Mouse (Mus musculus) midbrain, embryonic 10.5 days (tissue): ENCODE data around the gene Cd19. TPM values are rescaled to one million over a fixed set of nuclear protein-coding genes. Genes with fewer than 3 reads are reported as not detected.
A peak's percentile ranks its signal among the peaks of the same experiment; 100 is the strongest.

Experiments used
- DNase-seq: peaks from one replicate; pipeline ENCODE4 v3.0.0-alpha.2; 2017; ENCODE audit warnings: low spot score
- H3K27ac ChIP-seq: fragments of 300-500 bp; sonication (generic); replicated peaks from 2 replicates; pipeline ENCODE4 v1.5.1; 2016; ENCODE audit warnings: mild to moderate bottlenecking
- H3K27me3 ChIP-seq: fragments of 300-500 bp; sonication (generic); 2 replicates; pipeline ENCODE4 v1.6.1; 2016; ENCODE audit warnings: low read depth, mild to moderate bottlenecking; ENCODE audit not compliant: poor library complexity, severe bottlenecking
- H3K36me3 ChIP-seq: fragments of 300-500 bp; sonication (generic); 2 replicates; pipeline ENCODE4 v1.6.1; 2016; ENCODE audit warnings: mild to moderate bottlenecking, moderate library complexity
- H3K4me1 ChIP-seq: fragments of 300-500 bp; sonication (generic); 2 replicates; pipeline ENCODE4 v1.6.1; 2016
- H3K4me3 ChIP-seq: fragments of 300-500 bp; sonication (generic); 2 replicates; pipeline ENCODE4 v1.5.1; 2016; ENCODE audit warnings: mild to moderate bottlenecking, moderate library complexity
- H3K9me3 ChIP-seq: fragments of 300-500 bp; sonication (generic); replicated peaks from 2 replicates; pipeline ENCODE4 v1.6.1; 2016; ENCODE audit warnings: mild to moderate bottlenecking
- WGBS: fragments of 180-500 bp; shearing (Covaris S2); methylation state at CpG from one replicate; pipeline ENCODE4 v1.1.7; 2016; 5-methylcytosine and 5-hydroxymethylcytosine counted together
- polyA plus RNA-seq: library from polyadenylated mRNA; unstranded; fragments of >200 nt; fragmentation: Nextera tagmentation; extraction: Ambion mirVana; gene quantifications from 2 replicates; pipeline ENCODE4 v1.2.1, GENCODE M21; 2016

The Cd19 gene
- polyA plus RNA-seq, 1 experiment from 2014 or later: 0.16 TPM

- Histone ChIP-seq H3K27me3 (no peaks in the 10 kb centered on the region), H3K27ac (no peak overlapping the region), H3K4me3 (no peak overlapping the region), H3K36me3 (peaks cover 15% of the 10 kb centered on the region), H3K9me3 (no peaks in the 10 kb centered on the region), H3K4me1 (no peaks in the 10 kb centered on the region)
- WGBS: 93% methylated on average over 6 of the region's 6 CpGs
- DNase-seq: no peak
Observed at GRCm38 (mm10) chr7:126450641-126451040, 36.0 kb upstream of the Cd19 start.

DNA sequence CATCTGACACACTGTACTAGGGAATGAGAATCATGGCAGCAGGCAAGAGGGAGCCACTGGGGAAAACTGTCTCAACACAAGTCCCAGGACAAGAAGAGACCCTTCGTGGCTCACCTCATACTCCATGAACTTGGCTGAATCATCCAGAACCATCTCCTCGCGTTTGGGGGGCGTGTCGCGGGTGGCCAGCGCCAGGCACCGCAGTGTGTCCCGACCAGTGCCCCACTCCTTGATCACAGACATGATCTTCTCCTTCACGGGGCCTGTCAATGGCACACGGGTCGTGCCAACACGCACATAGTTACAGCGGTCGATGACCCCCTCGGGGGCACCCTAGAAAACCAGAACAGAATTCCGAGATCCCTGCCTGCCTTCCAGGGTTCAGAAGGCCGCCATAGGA lies 35.3 kb upstream of the Cd19 start:
- H3K36me3 ChIP-seq: peaks cover 22% of the 10 kb centered on the region
- no peaks in the 10 kb centered on the region for H3K4me1 ChIP-seq
- H3K27me3 ChIP-seq: no peaks in the 10 kb centered on the region
- DNase-seq: no peak
- no peak overlapping the region for H3K4me3 ChIP-seq
- 94% methylated on average over 18 of the region's 18 CpGs for WGBS
- no peak overlapping the region for H3K27ac ChIP-seq
- no peaks in the 10 kb centered on the region for H3K9me3 ChIP-seq

DNA sequence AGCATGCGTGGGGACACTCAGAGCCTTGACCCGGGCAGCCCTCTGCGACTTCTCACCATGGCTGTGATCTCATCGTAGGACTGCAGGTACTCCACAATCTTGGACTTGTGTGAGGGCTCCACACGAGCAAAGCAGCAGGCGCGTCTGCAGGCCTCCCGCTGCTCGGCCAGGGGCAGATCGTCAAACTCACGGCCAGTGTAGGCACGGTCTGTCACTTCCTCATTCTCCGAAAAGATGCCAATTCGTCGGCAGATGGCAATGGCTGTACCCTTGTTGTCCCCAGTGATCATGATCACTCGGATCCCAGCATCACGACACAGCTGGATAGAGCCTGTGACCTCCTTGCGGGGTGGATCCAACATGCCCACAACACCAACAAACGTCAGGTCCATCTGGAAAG lies 33.8 kb upstream of the Cd19 start:
- H3K9me3 ChIP-seq: no peaks in the 10 kb centered on the region
- no peaks in the 10 kb centered on the region for H3K27me3 ChIP-seq
- no peak overlapping the region for H3K4me3 ChIP-seq
- DNase-seq: no peak
- 93% methylated on average over 19 of the region's 19 CpGs for WGBS
- H3K4me1 ChIP-seq: no peaks in the 10 kb centered on the region
- no peak overlapping the region for H3K27ac ChIP-seq
- H3K36me3 ChIP-seq: peaks cover 33% of the 10 kb centered on the region

DNA sequence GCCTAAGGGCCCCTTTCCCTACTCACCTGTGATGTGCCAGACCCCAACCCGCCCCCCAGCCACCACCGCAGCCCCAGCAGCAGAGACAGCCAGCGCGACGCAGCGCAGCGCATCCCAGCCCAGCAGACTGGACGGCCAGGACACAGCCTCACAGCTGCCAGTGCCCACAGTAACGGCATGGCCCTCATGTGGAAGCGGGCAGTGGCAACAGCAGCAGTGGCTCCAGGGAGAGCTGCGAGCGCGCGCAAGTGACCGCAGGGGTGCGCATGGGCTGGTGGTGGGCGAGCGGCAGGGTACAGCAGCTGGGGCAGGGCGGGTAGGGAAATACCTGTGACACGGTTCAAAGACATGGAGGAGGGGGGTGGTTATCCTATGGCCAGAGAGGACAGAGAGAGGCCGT lies 31.5 kb upstream of the Cd19 start:
- H3K27me3 ChIP-seq: no peaks in the 10 kb centered on the region
- H3K27ac ChIP-seq: 0 out of 2 replicates have a peak overlapping the region, but pooled peaks have one; percentile 17
- no peaks in the 10 kb centered on the region for H3K9me3 ChIP-seq
- DNase-seq: no peak
- WGBS: 92% methylated on average over 21 of the region's 21 CpGs
- H3K4me3 ChIP-seq: no peak overlapping the region
- H3K36me3 ChIP-seq: peaks cover 41% of the 10 kb centered on the region
- H3K4me1 ChIP-seq: no peaks in the 10 kb centered on the region

GRCm38 (mm10) chr7:126445104-126445815 lies 30.6 kb upstream of the Cd19 start:
- Histone ChIP-seq H3K4me1 (no peaks in the 10 kb centered on the region), H3K9me3 (no peaks in the 10 kb centered on the region), H3K27me3 (no peaks in the 10 kb centered on the region), H3K36me3 (peaks cover 44% of the 10 kb centered on the region), H3K4me3 (no peak overlapping the region), H3K27ac (no peak overlapping the region)
- no peak for DNase-seq
- 93% methylated on average over 15 of the region's 15 CpGs for WGBS

DNA sequence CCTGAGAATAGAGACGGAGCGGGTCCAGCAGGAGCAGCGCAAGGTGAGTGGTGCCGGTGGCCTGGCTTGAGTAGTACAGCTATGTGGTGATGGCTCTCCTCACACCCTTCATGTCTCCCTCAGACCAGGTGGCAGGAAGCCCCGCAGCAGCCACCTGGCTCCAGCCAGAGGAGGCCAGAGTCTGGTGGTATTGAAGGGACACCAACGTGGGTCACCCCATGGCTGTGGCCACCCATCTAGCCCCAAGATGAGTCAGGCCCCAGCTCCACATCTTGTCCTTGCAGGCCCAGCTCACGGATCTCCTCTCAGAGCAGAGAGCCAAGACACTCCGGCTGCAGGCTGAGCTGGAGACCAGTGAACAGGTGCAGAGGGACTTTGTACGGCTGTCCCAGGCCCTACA lies 29.8 kb upstream of the Cd19 start:
- Histone ChIP-seq H3K27ac (no peak overlapping the region), H3K9me3 (no peaks in the 10 kb centered on the region), H3K4me1 (no peaks in the 10 kb centered on the region), H3K4me3 (no peak overlapping the region), H3K36me3 (peaks cover 49% of the 10 kb centered on the region), H3K27me3 (no peaks in the 10 kb centered on the region)
- 91% methylated on average over 9 of the region's 9 CpGs for WGBS
- no peak for DNase-seq

DNA sequence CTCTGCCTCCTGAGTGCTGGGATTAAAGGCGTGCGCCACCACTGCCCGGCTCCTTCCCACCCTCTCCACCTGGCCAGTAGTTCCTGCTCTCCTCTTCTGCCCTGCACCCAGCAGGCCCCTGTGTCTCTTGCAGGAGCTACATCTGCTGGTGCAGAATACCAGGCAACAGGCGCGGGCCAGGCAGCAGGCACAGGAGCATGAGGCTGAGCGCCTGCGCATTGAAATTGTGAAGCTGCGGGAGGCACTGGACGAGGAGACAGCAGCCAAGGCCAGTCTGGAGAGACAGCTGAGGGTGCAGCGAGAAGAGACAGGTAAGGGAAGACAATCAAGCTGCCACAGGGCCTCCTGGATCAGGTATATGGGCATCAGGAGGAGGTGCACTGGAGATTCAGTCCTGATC lies 29.3 kb upstream of the Cd19 start:
- WGBS: 93% methylated on average over 10 of the region's 10 CpGs
- Histone ChIP-seq H3K4me3 (no peak overlapping the region), H3K27ac (no peak overlapping the region), H3K36me3 (peaks cover 49% of the 10 kb centered on the region), H3K27me3 (no peaks in the 10 kb centered on the region), H3K4me1 (no peaks in the 10 kb centered on the region), H3K9me3 (no peaks in the 10 kb centered on the region)
- DNase-seq: no peak

DNA sequence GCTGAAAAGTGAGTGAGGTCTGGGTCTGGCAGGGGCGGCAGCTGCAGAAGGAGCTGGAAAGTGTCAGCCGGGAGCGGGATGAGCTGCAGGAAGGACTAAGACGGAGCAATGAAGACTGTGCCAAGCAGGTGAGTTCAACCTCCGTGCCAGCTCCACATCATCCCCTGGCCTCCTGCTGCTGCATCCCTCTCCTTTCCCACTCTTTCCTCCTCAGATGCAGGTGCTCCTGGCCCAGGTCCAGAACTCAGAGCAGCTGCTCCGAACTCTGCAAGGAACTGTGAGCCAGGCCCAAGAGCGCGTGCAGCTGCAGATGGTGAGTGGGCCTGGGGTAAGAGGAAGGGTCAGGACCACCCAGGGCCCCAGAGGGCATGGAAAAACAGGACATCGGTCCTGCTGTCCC lies 25.4 kb upstream of the Cd19 start:
- no peaks in the 10 kb centered on the region for H3K27me3 ChIP-seq
- no peaks in the 10 kb centered on the region for H3K4me1 ChIP-seq
- no peak for DNase-seq
- H3K36me3 ChIP-seq: peaks cover 40% of the 10 kb centered on the region
- H3K27ac ChIP-seq: no peak overlapping the region
- H3K9me3 ChIP-seq: no peaks in the 10 kb centered on the region
- no peak overlapping the region for H3K4me3 ChIP-seq
- WGBS: 85% methylated on average over 9 of the region's 9 CpGs

DNA sequence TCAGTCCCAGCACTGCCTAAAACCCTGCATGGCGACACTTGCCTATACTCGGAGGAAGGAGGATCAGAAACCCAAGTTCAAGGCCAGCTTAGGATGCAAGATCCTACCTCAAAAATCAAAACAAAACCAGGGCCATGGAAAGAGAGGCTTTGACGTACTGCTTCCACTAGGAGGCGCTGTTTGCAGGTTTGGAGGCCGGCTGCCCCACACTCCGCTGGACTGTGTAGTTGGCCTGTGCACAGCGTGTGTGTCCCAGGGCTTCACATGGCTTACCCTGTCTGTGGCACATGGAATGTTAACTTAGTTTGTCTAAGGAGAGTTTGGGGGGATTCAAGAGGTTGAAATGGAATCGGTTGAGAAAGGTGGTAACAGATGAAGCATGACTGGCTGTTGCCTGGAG lies 22.2 kb upstream of the Cd19 start:
- Histone ChIP-seq H3K4me3 (no peak overlapping the region), H3K4me1 (no peaks in the 10 kb centered on the region), H3K27me3 (no peaks in the 10 kb centered on the region), H3K27ac (no peak overlapping the region), H3K9me3 (no peaks in the 10 kb centered on the region), H3K36me3 (peaks cover 26% of the 10 kb centered on the region)
- DNase-seq: peak; percentile 69
- 26% methylated on average over 8 of the region's 8 CpGs for WGBS

DNA sequence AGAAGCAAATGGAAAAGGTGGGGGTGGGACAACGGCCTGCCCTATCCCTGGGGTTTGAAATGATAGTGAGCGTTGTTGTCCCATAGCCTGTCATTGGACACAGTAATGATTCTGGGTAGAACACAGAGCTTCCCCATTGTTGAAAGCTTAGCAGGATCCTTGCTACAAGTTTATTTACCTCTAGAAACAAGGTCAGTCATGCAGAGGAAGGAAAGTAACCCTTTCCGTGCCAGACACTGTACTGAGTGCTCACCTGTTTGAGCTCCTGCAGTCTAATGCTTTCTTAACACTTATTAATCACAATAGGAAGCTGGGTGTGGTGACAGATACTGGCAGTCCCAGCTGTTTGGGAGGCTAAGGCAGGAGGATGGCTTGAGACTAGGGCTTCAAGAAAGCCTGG lies 21.1 kb upstream of the Cd19 start:
- Histone ChIP-seq H3K27me3 (no peaks in the 10 kb centered on the region), H3K4me3 (no peak overlapping the region), H3K36me3 (peaks cover 24% of the 10 kb centered on the region), H3K4me1 (no peaks in the 10 kb centered on the region), H3K9me3 (no peaks in the 10 kb centered on the region), H3K27ac (no peak overlapping the region)
- no peak for DNase-seq
- WGBS: 92% methylated on average over 3 of the region's 3 CpGs

DNA sequence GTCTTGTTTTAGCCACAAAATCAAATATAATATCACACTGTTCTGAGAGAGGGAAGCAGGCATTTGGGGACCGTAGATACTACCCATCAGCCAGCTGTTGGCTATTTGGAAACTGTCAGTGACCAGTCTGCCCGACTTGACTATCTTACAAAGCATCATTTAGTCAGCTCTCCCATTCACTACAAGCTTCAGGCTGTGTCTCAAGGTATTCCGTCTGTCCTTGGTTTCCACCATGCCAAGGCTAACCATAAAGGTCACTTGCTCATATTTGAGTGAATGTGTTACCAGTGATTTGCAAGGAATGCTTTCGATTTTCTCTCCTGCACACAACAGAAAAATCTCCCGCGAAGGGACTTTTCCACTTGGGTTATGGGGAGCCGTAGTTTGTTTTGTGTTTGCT lies 20.0 kb upstream of the Cd19 start:
- Histone ChIP-seq H3K27me3 (no peaks in the 10 kb centered on the region), H3K9me3 (no peaks in the 10 kb centered on the region), H3K4me1 (peaks cover 1% of the 10 kb centered on the region), H3K27ac (no peak overlapping the region), H3K36me3 (peaks cover 16% of the 10 kb centered on the region), H3K4me3 (no peak overlapping the region)
- DNase-seq: no peak
- 89% methylated on average over 7 of the region's 7 CpGs for WGBS

DNA sequence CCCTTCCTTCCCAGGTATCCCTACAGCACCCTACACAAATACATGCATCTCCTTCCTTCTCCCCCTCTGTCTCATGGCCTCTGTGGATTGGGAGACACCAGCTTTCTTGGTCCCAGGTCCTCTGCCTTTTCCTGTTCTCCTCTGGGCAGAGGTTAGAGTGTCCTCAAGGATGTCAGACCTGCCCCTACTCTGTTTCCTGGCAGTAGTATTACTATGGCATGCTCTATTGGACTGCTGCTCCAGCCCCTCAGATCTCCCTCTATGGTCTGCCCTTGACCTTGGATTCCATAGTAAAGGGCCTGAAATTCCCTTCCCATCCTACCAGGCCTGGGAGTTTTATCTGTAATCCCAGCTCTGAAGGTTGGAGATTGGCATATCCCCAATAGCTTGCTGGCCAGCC lies 15.5 kb upstream of the Cd19 start:
- H3K4me3 ChIP-seq: peak overlapping the region; percentile 69; the same call in 1 of the 2 replicates

DNA sequence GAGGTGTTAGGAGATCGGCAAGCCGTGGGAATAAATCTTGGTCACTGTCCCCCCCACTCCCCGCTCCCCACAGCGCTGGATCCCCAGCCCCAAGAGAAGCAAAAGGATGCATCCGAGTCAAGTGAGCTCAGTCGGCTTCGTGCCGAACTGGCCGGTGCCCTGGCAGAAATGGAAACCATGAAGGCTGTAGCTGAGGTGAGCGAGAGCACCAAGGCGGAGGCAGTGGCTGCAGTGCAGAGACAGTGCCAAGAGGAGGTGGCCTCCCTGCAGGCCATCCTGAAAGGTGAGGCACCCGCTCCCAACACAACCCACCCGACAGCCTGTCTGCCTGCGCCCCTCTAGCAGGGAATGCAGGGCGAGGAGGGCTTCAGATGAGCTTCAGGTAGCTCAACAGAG lies 14.8 kb upstream of the Cd19 start:
- H3K4me1 ChIP-seq: peaks cover 24% of the 10 kb centered on the region
- H3K27me3 ChIP-seq: no peaks in the 10 kb centered on the region; the same call in 1 of the 2 replicates
- 0 out of 2 replicates have a peak, but pooled peaks cover 4% of the 10 kb centered on the region for H3K36me3 ChIP-seq
- H3K4me3 ChIP-seq: peak overlapping the region; percentile 69
- H3K9me3 ChIP-seq: no peaks in the 10 kb centered on the region
- WGBS: 31% methylated on average over 15 of the region's 15 CpGs
- DNase-seq: no peak
- peak overlapping the region; percentile 96 for H3K27ac ChIP-seq

More for the DNA sequence above, 15.5 kb upstream of the Cd19 start:
- DNase-seq: no peak
- no peak overlapping the region for H3K27ac ChIP-seq
- H3K4me1 ChIP-seq: peaks cover 24% of the 10 kb centered on the region
- H3K36me3 ChIP-seq: 0 out of 2 replicates have a peak, but pooled peaks cover 4% of the 10 kb centered on the region
- H3K9me3 ChIP-seq: no peaks in the 10 kb centered on the region
- H3K27me3 ChIP-seq: no peaks in the 10 kb centered on the region; the same call in 1 of the 2 replicates
